Mouse (Mus musculus): ENCODE measurements around the gene Thbs3.

- no peak for TF ChIP-seq CTCF (IDR thresholded peaks at IDR 0.05; ENCODE audit: low read depth)
- TF ChIP-seq EP300 (IDR thresholded peaks at IDR 0.05; ENCODE audit: low read depth): no peak
Observed at GRCm38 (mm10) chr3:89227307-89228179, 12.6 kb downstream of the Thbs3 start.

Data from liver, embryonic 14.5 days (tissue).